Mouse (Mus musculus): Measurements from ENCODE around the gene P3h4.

Gene P3h4

DNA sequence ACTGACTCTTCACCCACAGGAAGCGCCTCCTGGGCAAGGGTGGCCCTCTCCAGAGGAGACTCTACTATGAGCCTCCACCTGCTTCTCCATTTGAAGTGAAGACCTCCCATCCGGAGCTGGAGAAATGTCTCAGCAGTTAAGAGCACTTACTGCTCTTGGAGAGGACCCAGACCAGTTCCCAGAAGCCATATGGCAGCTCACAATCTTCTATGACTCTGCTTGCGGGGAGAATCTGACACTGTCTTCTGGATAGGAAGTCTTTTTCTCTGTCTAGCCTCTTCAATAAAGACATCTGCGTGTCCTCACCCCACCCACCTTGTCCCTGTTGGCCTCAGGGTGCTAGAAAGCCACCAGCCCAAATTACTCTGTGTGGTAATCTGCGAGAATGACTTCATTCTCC, 21.7 kb downstream of the P3h4 start:
- no peak for DNase-seq (ENCODE audit: low read depth, low spot score)

DNA sequence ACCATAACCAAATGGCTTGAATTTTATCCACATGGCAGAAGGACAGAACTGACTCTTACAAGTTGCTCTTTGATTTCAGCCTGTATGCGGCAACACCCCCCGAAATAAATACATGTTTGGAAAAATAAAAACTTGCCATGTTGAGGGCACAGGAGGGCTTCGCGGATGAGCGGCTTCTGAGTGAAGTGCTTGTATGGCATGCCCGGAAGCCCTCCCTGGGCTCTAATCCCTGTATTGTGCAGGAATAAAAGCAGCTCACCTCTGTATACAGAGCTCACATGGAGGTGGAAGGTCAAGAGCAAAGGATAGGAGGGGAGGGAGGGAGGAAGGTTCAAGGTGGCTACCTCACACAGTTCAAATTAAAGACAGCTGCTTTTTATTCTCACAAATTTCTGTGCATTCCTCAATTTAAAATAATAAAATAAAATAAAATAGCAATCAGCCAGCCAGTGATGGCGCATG, 22.7 kb downstream of the P3h4 start:
- no peak for DNase-seq (ENCODE audit: low read depth, low spot score)

DNA sequence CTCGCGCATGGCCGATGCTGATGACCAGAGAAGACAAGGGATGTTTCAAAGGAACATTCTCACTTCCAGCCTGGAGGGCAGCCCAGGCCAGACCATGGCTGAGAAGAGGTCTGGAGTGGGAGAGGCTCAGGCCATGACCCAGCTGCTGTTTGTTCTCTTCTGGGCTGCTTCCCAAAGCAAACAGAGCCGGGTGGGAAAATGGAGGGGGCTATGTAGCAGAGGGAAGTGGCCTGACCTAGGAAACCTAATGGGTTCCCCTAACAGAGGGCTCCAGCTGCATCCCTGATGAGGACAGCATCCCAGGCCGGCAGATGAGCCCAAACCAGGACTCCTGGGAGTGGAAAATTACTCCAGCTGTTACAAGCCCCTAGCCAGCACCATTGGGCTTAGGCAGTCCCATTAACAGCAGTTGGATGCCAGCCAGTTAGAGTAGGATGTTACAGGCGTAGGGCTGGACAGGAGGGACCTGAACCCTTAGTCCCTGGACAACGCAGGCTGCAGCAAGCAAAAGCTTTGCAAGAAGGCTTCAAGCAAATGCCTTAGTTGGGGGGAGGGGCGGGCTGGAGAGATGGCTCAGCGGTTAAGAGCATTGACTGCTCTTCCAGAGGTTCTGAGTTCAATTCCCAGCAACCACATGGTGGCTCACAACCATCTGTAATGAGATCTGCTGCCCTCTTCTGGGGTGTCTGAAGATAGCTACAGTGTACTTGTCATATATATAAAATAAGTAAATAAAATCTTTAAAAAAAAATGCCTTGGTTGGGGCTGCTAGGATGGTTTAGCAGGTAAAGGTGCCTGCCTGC, 23.4 kb downstream of the P3h4 start:
- DNase-seq (ENCODE audit: low read depth, low spot score) = peak; percentile 68

DNA sequence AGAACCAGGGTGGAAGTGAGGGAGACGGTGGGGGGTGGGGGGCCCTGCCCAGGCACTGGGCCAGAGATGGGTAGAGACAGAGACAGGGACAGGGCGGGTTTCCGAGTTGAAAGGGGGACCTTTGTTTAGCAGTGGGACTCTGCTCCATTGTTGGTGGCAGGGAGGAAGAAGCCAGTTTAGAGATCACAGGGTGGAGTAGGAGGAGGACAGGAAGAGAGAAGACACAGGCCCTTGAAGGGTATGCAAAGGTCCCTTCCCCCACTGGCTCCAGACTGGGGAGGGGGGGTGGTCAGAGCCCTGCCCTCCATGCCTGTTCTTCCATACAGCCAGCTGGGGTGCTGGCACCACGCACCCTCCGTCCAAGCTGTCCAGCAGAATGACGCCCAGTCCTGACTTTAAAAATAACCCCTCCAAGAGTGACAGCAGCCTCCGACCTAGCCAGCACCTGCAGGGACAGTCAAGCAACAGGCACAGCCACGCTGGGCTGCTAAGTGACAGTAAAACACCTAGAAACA, 24.6 kb downstream of the P3h4 start:
- peak; percentile 85 for DNase-seq (ENCODE audit: low read depth, low spot score)

DNA sequence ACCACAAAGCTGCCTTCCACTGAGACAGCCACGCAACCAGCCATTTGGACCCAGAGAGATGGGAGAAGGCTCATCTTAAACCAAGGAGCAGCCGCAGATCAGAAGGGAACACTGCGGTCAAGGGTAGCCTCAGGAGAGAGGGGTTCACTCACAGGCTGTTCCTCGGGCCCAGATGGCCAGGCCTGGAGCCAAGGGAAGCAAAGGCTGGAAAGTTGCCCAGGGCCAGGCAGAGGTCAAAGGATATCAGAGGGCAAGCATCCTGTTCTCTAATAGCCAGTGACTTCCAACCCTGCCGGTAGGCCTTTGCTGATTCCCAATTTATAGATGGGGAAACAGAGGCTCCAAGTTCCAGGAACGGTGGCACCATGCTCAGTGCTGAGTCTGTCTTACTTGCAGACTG, 26.0 kb downstream of the P3h4 start:
- no peak for DNase-seq (ENCODE audit: low read depth, low spot score)

DNA sequence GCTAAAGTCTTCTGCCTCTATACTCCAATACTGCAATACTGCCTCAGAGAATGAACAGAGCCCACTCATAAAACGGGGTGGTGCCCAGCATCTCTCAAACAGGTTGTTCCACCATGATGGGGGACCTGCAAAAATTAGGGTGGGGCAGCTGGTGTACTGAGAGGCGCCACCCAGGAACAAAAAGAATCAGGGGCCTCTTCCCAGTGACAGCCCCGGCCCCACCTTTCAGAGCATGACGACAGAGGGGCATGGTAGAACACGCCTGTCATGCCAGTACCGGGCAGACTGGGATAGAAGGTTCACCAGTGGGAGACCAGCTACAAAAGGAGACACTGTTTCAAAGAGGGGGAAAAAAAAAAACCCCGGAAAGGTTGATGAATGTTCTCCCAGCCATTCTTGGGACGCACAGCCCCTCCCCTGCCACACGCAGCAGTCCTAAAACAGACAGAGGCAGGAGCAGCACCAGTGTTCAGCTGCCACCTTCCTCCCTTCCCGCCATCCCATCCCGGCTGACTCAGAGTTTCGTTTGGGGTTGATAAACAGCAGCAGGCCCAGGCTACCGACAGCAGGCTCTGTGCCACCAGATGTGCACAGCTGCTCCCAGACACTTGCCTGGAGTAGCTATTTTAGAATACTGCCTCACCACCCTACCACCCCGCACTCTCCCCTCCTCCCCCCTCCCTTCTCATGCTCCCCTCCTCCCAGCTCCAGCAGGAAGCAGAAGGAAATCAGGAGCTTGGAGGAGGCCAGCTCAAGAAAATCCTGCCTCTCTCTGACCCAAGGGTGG, 26.9 kb downstream of the P3h4 start:
- no peak for DNase-seq (ENCODE audit: low read depth, low spot score)

DNA sequence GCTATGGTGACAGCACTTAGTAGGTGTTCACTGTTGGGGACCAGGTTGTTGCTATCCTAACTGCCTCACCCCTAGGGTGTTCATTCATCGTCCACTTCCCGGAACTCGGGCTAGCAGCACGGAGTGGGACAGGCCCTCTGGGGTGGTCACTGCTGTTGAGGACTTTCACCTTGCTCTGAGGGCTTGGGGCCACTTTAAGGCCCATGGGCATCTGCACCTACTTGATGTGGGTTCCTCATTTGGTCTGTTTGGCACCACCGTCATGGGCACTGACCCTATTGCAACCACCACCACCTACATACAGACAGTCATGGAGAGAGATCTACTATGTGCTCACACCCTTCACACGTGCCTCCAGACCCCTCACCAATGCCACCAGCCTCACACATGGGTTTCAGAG, 27.5 kb downstream of the P3h4 start:
- no peak for DNase-seq (ENCODE audit: low read depth, low spot score)

DNA sequence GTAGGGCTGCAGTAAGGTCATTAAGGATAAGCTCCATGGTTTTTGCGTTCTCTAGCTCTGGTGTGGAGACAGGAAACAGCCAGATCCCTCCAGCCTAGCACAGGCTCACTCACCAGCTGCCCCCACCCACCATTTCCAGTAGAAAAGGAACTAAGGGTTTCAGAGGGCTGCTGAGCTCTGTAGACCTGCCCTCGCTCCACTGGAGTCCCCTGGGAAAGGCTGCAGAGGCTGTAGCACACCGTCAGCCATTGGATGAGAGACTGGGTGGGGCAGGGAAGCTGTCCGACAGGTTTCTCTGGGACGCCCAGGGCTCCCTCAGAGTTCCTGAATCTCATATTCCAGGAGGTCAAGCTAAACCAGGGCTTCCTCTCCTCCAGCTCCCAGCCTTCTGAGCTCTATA, 28.1 kb downstream of the P3h4 start:
- peak; percentile 90 for DNase-seq (ENCODE audit: low read depth, low spot score)

DNA sequence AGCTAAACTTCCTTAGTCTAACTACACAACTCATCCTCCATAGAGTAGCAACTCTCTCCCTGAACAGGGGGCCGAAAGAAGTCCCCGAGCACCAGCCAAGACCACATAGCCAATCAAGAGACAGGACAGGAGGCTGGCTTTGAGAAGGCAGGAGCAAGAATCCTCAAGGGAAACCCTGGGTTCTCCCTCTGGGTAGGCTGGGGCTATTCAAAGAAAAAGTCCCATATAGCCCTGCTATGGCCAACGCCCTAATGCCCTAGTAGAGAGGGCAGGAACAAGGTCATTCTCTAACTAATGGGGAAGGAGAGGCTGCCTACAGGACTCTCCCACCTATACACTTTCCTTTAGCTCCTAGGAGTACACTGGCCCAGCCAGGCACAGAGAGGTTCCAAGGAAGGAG, 29.6 kb downstream of the P3h4 start:
- peak; percentile 78 for DNase-seq (ENCODE audit: low read depth, low spot score)

DNA sequence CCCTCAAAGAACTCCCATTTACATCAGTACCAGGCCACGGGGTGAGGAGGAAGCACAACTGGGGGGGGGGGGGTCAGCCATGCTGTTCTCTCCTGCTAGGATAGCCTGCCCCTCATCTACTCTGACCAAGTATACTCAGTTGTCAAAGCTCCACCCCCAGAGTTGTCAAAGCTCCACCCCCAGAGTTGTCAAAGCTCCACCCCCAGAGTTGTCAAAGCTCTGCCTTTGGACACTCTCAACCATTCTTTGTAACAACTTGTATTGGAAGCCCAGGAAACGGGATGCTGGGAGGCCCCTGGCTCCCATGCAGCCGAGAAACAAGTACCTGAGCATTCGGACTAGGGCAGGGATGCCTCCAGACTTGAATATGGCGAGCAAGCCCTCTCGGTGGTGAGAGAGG, 32.0 kb downstream of the P3h4 start:
- no peak for DNase-seq (ENCODE audit: low read depth, low spot score)

DNA sequence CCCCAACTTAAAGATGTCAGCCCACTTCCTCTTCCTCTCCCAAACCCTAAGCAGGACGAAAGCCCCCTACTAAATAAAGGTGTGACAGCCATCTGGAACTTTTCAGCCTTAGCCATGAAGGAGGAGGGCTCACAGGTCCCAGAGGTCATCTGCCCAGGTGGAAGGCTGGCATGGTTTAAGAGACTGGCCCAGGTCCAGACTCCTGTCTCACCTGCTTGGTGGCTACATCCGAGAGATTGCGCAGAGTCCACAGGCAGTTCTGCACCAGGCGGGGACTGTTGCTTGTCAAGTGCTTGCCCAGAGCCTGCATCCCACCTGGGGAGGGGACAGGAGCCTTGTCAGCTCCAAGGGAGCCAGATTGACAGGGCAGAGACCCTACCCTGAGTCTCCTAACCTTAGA, 35.3 kb downstream of the P3h4 start:
- DNase-seq (ENCODE audit: low read depth, low spot score) = no peak

DNA sequence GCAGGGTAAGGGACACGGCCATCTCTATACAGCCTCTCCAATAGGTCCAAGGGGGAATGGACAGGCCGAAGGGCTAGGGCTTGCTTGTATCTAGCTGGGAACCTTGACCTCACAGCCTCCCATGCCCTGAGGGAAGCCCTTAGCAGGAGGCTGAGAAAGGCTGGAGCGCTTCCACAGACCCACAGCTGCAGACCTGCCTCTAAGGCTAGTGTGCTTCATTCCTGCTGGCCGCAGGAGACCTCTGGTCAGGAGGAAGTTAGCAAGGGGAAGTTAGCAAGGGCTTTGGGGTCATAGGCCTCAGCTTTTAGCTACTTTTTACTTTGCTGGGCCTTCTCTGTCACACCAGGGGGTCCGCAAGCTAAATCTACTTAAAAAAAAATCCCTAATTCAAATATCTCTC, 36.2 kb downstream of the P3h4 start:
- no peak for DNase-seq (ENCODE audit: low read depth, low spot score)

DNA sequence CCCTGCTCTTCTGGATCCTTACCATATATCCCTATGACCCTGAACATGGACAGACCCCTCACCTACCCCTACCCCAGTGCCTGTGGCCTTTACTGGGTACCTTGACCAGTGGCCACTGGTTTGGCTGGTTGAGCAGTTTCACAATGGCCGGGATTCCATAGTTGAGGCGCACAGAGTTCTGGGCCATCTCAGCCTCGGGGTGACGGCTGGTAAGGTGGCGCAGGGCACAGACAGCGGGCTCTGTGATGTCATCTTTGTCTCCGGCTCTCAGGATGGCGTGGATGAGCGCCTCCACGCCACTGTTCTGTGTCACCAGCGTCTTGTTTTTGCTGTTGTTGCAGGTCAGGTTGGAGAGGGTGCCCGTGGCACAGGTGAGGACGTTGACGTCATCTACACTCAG, 36.6 kb downstream of the P3h4 start:
- DNase-seq (ENCODE audit: low read depth, low spot score) = no peak

DNA sequence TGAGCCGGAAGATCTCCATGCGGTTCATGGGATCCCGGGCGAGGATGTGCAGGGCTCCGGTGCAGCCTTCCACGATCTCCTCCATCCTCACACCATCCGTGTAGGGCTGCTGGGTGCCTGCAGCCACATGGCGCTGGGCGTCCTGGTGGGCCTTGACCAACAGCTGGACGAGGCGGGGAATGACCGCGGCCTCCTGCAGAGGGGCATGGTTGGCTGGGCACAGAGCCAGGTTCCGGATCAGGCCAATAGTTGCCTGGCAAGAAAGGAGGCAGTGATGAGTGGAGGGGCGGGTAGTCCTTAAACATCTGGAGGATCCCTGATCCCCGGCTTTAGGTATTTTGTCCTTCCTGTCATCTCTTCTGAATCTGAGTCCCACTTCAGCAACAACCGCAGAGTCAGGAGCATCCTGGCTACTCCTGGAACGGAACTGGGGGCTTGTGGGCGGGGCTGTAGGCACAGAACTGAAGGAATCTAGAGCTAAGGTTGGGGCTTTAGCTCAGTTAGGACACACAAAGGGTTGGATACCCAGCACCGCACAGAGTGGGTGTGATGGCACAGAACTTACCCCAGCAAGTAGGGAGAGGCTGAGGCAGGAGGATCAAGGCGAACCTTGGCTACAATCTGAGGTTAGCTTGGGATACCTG, 37.8 kb downstream of the P3h4 start:
- DNase-seq (ENCODE audit: low read depth, low spot score) = peak; percentile 77

DNA sequence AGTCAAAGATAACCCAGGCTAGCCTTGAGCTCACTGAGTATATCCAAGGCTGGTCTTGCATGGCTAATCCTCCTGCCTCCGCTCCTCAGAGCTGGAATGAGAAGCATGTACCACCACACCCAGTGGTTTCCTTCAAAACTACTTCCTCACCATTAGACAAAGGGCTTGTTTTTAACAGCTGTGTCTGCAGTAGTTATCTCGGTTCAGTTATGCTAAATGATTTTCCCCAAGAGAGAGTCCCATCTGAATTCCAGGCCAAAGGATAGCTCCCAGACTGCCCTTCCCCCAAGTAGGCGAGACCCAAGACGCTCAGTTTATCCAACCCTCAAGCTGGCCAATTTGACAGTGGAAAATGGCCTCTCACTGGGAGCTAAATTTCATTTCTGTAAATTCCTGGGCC, 38.6 kb downstream of the P3h4 start:
- peak; percentile 98 for DNase-seq (ENCODE audit: low read depth, low spot score)

DNA sequence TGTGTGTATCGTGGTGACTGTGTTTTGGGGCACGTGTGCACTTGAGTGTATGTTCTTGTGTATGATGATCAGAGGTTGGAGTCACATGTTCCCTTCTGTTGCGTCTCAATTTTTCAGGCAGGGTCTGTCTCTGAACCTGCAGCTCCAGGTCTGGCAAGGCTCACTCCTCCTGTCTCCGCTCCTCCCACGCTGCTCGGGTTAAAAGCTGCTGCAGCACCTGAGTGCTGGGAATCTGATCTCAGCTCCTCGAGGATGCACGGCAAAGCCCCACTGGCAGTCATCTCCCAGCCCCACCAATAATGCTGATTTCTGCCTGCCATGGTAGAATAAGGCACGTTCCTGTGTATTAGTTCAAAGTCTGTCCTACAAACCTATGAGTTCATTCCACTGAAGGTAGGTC, 39.5 kb downstream of the P3h4 start:
- DNase-seq (ENCODE audit: low read depth, low spot score) = peak; percentile 70

DNA sequence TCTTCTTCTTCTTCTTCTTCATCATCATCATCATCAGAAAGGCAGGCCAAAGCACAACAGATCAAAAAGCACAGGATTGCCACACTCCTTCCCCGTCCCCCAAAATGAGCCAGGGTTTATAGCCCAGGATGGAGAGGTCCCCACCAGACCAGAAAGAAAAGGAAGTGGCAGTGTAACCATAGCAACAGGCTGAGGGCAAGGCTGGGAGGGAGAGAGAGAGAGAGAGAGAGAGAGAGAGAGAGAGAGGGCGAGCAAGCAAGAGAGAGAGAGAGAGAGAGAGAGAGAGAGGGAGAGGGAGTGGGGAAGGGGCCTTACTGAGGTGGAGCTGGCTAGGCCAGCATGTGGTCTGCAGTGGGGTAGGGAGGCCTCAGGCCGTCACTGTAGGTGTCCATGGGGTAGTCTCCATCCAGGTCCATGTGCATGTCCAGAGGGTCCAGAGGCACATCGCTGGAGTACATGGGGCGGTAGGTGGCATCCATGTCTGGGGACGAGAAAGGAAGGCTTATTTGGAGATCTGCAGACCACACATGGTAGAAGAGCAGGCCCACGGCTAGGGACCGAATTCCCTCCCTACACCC, 42.6 kb downstream of the P3h4 start:
- no peak for DNase-seq (ENCODE audit: low read depth, low spot score)

DNA sequence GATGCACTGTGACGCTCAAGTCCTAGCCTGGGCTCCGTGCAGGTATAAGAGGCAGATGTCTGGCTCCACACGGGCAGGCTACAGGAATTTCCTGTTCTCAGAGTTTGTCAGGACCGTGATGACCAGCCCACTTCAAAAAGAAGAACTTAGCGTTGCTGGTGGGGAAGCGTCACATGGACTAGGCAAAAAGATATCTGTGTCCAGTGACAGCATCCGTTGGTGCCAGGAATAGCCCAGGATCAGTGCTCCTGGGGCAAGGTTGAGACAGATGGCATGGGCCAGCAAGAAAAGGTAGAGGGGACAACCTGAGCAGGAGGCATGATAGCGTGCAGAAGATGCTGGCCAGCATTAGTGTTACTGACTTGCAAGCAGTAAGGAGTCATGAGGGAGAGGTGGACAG, 44.8 kb downstream of the P3h4 start:
- DNase-seq (ENCODE audit: low read depth, low spot score) = no peak

DNA sequence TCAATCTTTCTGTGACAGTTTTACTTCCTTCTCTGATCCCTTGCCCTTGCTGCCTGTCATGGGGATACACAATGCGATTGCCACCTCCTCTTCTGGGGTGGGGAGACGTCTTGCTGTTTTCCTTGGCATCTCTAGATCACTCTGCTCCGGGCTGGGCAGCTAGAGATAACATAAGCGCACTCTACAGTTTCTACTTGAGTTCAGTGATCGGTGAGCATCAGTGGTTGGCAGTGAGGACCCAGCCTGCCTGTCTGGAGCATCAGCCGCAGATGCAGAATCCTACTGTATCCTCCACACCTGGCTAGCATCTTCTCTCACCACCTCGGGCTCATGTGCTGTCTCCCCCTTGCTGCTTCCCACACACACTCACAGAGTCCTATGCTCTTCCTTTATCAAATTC, 45.5 kb downstream of the P3h4 start:
- DNase-seq (ENCODE audit: low read depth, low spot score) = no peak

DNA sequence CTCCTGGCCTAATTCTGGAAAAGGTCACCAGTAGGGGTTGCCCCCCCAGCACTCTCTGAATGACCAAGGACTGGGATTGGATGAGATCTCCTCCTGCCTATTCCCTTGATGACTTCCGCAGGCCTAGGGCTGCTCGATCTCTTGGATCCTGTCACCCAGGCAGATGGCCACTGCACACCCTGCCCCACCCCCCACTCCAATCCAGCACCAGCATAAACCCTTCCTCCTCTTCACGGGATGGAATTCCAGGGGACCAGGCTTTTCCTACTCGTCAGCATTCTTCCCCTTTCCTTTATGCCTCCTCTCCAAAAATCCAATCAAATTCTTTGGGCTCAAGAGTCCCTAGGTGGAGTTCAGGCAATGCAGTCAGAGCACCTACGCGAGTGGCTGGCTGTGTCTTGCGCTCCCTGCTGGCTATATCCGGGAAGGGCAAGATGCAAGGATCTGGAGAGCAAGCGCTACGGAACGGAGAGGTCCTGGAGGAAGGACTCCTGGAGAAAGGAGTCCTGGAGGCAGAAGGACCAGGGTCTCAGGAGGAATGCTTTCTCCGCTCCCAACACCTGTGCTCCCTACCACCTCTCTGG, 51.6 kb downstream of the P3h4 start:
- DNase-seq (ENCODE audit: low read depth, low spot score) = peak; percentile 89

DNA sequence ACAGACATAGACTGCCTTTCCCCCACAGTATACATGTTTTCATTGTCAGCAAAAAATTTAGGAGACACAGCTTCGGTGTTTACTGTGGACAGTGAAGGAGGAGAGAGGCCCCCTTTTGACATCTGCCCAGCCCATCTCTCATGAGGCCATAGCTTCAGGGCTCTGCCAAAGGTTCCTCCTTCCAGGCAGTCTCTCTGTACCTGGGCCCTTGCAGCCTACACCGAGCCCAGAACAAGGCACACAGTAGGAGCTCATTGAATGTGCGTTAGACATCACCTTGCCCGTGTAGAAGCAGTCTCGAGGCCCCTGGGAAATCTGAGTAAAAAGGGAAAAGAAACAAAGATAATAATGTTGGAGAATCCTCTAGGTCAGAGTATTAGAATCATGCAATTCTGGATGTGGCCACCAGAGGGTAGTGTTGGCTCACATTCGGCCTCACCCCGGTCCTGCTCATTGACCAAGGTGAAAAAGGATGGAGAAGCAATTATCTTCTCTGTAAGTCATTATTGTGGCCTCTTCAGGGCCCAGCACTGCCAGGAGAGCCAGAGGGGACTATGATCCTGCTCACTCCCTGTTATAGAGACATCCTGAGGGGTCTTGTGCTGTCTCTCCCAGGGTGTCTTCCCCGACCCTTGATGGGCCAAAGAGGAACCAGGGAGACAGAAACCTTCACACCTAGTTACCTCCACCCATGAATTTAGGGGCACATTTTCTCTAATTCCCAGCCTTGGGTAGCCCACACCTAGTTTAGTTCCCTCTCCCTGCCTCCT, 52.2 kb downstream of the P3h4 start:
- DNase-seq (ENCODE audit: low read depth, low spot score) = peak; percentile 66
